Mouse (Mus musculus) heart, adult 9 months (tissue): ENCODE measurements around the gene Chst14.

Experiments
- DNase-seq, 2 experiments: peaks; one replicate each; pipeline ENCODE4 v3.0.0; 2022; ENCODE audit warnings: low spot score in 2 of 2

Gene Chst14

GRCm38 (mm10) chr2:118963676-118964012 lies 37.3 kb downstream of the Chst14 start:
- DNase-seq: no peak

GRCm38 (mm10) chr2:118969585-118970147 lies 43.4 kb downstream of the Chst14 start:
- DNase-seq: no peak

GRCm38 (mm10) chr2:118972048-118972447 lies 45.8 kb downstream of the Chst14 start:
- DNase-seq: no peak

GRCm38 (mm10) chr2:118972687-118973376 lies 46.5 kb downstream of the Chst14 start:
- DNase-seq: peak; percentile 78 to 86

GRCm38 (mm10) chr2:118975855-118976254 lies 49.6 kb downstream of the Chst14 start:
- no peak for DNase-seq

GRCm38 (mm10) chr2:118976282-118976929 lies 50.1 kb downstream of the Chst14 start:
- peak; percentile 87 to 89 for DNase-seq

GRCm38 (mm10) chr2:118976941-118977340 lies 50.6 kb downstream of the Chst14 start:
- no peak for DNase-seq

- DNase-seq: no peak
Measured at GRCm38 (mm10) chr2:118978064-118978463, 51.8 kb downstream of the Chst14 start.
